Mouse (Mus musculus): ENCODE measurements around the gene 9830107B12Rik.
"Not testable (repeated sequence)": the region's sequence is repeated elsewhere in the genome, so short reads cannot be mapped to it uniquely, and the experiment has no call there.

The 9830107B12Rik gene

GRCm38 (mm10) chr17:48146120-48146519 lies at the start of gene 9830107B12Rik:
9830107B12Rik (minus strand) TSS chr17:48146268.
- DNase-seq: no peak

GRCm38 (mm10) chr17:48192366-48192765 lies 46.3 kb upstream of the 9830107B12Rik start:
- no peak for DNase-seq

GRCm38 (mm10) chr17:48185252-48185651 lies 39.2 kb upstream of the 9830107B12Rik start:
- DNase-seq: no peak

GRCm38 (mm10) chr17:48167103-48167502 lies 21.0 kb upstream of the 9830107B12Rik start, which contains the start of gene A530064D06Rik:
A530064D06Rik (minus strand) TSS chr17:48167275.
- DNase-seq: not testable (repeated sequence)

GRCm38 (mm10) chr17:48157382-48158076 lies 11.5 kb upstream of the 9830107B12Rik start:
- DNase-seq: no peak

GRCm38 (mm10) chr17:48132810-48133209 lies 13.3 kb downstream of the 9830107B12Rik start:
- no peak for DNase-seq

- no peak for DNase-seq
Measured at GRCm38 (mm10) chr17:48120456-48120855, 25.6 kb downstream of the 9830107B12Rik start.

- peak; percentile 59 to 66 for DNase-seq
Measured at GRCm38 (mm10) chr17:48119656-48120055, 26.4 kb downstream of the 9830107B12Rik start.

GRCm38 (mm10) chr17:48118570-48118969 lies 27.5 kb downstream of the 9830107B12Rik start:
- DNase-seq: no peak

GRCm38 (mm10) chr17:48110547-48111287 lies 35.4 kb downstream of the 9830107B12Rik start:
- peak; percentile 5 to 22 for DNase-seq

- no peak for DNase-seq
Measured at GRCm38 (mm10) chr17:48108520-48108919, 37.5 kb downstream of the 9830107B12Rik start.

- DNase-seq: no peak
Measured at GRCm38 (mm10) chr17:48107862-48108261, 38.2 kb downstream of the 9830107B12Rik start.

- DNase-seq: no peak
Measured at GRCm38 (mm10) chr17:48107333-48107732, 38.7 kb downstream of the 9830107B12Rik start.

GRCm38 (mm10) chr17:48100441-48101417 lies 45.3 kb downstream of the 9830107B12Rik start:
- peak; percentile 59 to 79 for DNase-seq

- DNase-seq: no peak
Measured at GRCm38 (mm10) chr17:48099312-48099711, 46.8 kb downstream of the 9830107B12Rik start.

GRCm38 (mm10) chr17:48098528-48098890 lies 47.6 kb downstream of the 9830107B12Rik start:
- no peak for DNase-seq

- no peak for DNase-seq
Measured at GRCm38 (mm10) chr17:48097743-48098527, 48.1 kb downstream of the 9830107B12Rik start.

- DNase-seq: peak; percentile 21 to 24
Measured at GRCm38 (mm10) chr17:48097011-48097742, 48.9 kb downstream of the 9830107B12Rik start.

GRCm38 (mm10) chr17:48096321-48096720 lies 49.7 kb downstream of the 9830107B12Rik start:
- no peak for DNase-seq

- DNase-seq: no peak
Measured at GRCm38 (mm10) chr17:48095718-48096121, 50.3 kb downstream of the 9830107B12Rik start.
